Mouse (Mus musculus) G1E (cell line): ENCODE results near the gene Nmur1.

Source experiments
- CTCF ChIP-seq: IDR thresholded peaks from 2 replicates; pipeline ENCODE4 v1.5.1; 2012; ENCODE audit warnings: low read depth, low read length, inconsistent platforms, mixed read lengths
- GATA1 ChIP-seq: IDR thresholded peaks from 2 replicates; pipeline ENCODE4 v1.6.1; 2012; ENCODE audit warnings: borderline replicate concordance, low read length, inconsistent platforms, mixed read lengths

GRCm38 (mm10) chr1:86339156-86339812 is 86.7 kb downstream of the Nmur1 start:
- peak; percentile 63 for TF ChIP-seq CTCF
- no peak for TF ChIP-seq GATA1
